Mouse (Mus musculus): ENCODE measurements at regions not wholly inside any gene's neighbourhood (a gene's known extent, or its start where the extent isn't known, plus 50 kb on each side); places are given as distances from the start of the nearest gene placed in this dataset.

DNA sequence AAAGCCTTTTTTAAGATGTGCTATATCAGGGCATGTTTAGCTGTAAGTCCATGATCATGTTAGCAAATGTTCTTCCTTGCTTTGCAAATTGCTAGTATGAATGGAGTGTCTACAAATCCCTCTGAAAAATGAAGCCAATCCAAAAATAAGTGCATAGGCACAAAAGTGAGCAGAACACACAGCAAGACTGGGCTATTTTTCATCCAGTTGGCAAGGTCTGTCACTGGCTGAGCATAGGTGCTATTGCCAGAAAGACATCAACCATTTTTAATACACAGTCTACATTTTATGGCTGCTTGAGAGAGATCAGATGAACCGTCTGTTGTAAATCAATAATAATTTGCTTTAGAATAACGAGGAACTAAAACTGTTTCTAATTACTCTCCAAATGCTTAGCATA lies 227.3 kb upstream of the Jag1 start:
- Histone ChIP-seq H3K9ac (ENCODE audit: low read depth, low read length) (no peak overlapping the region), H3K36me3 (ENCODE audit: control insufficient read depth, insufficient read depth, low read length) (no peaks in the 10 kb centered on the region), H3K27ac (ENCODE audit: low read depth, low read length) (no peak overlapping the region), H3K9me3 (ENCODE audit: control insufficient read depth, low read length) (no peaks in the 10 kb centered on the region), H3K27me3 (ENCODE audit: control insufficient read depth, insufficient read depth, low read length) (no peaks in the 10 kb centered on the region), H3K4me2 (replicated peaks; ENCODE audit: low read depth, low read length) (no peak overlapping the region), H3K4me3 (ENCODE audit: low read depth, low read length) (no peak overlapping the region), H3K4me1 (replicated peaks; ENCODE audit: control insufficient read depth, insufficient read depth, low read length) (no peaks in the 10 kb centered on the region)
- DNase-seq (ENCODE audit: low spot score) (no peak), ATAC-seq (ENCODE audit: low FRiP score) (no peak)
- 77% methylated on average over 2 of the region's 2 CpGs for WGBS

DNA sequence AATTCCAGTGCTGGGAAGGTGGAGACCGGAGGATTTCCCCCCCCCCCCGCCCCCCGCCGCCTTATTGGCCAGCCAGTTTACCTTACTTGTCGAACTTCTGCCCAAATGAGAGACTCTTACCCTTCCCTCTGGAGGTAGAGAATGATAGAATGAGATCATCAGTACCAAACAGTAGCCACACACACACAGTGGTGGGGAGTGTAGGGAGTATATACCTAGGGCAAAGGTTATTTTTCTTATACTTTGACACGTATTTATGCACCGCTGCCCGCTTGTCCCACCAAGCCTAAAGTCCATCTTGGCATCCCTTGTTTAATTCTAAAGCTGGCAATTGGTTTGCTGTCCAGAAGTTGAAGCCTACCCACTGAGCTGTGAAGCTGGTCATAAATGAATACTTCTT lies 213.6 kb upstream of the Jag1 start:
- Histone ChIP-seq H3K36me3 (ENCODE audit: control insufficient read depth, insufficient read depth, low read length) (no peaks in the 10 kb centered on the region), H3K4me2 (replicated peaks; ENCODE audit: low read depth, low read length) (no peak overlapping the region), H3K27ac (ENCODE audit: low read depth, low read length) (no peak overlapping the region), H3K9ac (ENCODE audit: low read depth, low read length) (no peak overlapping the region), H3K27me3 (ENCODE audit: control insufficient read depth, insufficient read depth, low read length) (no peaks in the 10 kb centered on the region), H3K9me3 (ENCODE audit: control insufficient read depth, low read length) (no peaks in the 10 kb centered on the region), H3K4me3 (ENCODE audit: low read depth, low read length) (no peak overlapping the region), H3K4me1 (replicated peaks; ENCODE audit: control insufficient read depth, insufficient read depth, low read length) (no peaks in the 10 kb centered on the region)
- ATAC-seq (ENCODE audit: low FRiP score) (no peak), DNase-seq (ENCODE audit: low spot score) (no peak)
- WGBS = 90% methylated on average over 8 of the region's 8 CpGs

DNA sequence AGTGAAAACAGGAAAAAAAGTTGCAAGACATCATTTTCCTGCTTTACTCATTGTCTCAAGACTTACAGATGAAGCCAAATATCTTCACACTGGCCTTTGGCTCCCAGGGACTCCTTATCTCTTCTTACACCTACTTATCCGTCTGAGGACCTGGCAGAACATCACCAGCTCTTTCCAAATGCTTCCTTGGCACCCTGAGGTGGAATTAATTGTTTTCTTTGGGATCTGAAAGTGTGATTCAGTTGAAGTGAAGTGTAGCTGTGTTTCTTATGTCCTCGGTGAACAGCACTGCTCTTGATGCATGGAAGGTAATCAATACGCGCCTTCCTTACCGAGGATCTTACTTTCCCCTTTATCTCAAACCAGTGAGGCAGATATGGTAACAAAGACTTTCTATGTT lies 207.0 kb upstream of the Jag1 start:
- 74% methylated on average over 5 of the region's 5 CpGs for WGBS
- Histone ChIP-seq H3K9ac (ENCODE audit: low read depth, low read length) (no peak overlapping the region), H3K4me2 (replicated peaks; ENCODE audit: low read depth, low read length) (no peak overlapping the region), H3K4me3 (ENCODE audit: low read depth, low read length) (no peak overlapping the region), H3K27ac (ENCODE audit: low read depth, low read length) (no peak overlapping the region), H3K9me3 (ENCODE audit: control insufficient read depth, low read length) (no peaks in the 10 kb centered on the region), H3K36me3 (ENCODE audit: control insufficient read depth, insufficient read depth, low read length) (no peaks in the 10 kb centered on the region), H3K4me1 (replicated peaks; ENCODE audit: control insufficient read depth, insufficient read depth, low read length) (no peaks in the 10 kb centered on the region), H3K27me3 (ENCODE audit: control insufficient read depth, insufficient read depth, low read length) (no peaks in the 10 kb centered on the region)
- DNase-seq (ENCODE audit: low spot score) (no peak), ATAC-seq (ENCODE audit: low FRiP score) (no peak)

DNA sequence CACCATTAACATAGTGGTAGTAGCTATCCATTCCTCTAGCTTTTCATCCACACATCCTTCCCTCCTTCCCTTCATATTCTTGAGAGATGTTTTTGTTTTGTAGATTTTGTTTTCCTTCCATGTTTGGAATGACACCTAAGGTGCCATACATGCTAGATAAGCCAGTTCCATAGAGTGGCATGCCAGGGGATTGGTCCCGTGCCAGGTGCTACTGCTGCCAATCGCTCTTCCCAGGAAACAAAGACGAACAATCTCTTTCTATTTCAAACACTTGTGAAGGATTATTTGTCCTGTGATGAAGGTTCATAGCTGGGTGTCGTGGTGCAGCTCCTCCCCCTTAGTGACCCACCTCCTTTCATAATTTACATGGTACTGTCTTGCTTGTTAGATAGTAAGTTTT lies 194.1 kb upstream of the Jag1 start:
- Histone ChIP-seq H3K36me3 (ENCODE audit: control insufficient read depth, insufficient read depth, low read length) (no peaks in the 10 kb centered on the region), H3K9me3 (ENCODE audit: control insufficient read depth, low read length) (no peaks in the 10 kb centered on the region), H3K4me2 (replicated peaks; ENCODE audit: low read depth, low read length) (no peak overlapping the region), H3K4me1 (replicated peaks; ENCODE audit: control insufficient read depth, insufficient read depth, low read length) (no peaks in the 10 kb centered on the region), H3K27ac (ENCODE audit: low read depth, low read length) (no peak overlapping the region), H3K27me3 (ENCODE audit: control insufficient read depth, insufficient read depth, low read length) (no peaks in the 10 kb centered on the region), H3K9ac (ENCODE audit: low read depth, low read length) (no peak overlapping the region), H3K4me3 (ENCODE audit: low read depth, low read length) (no peak overlapping the region)
- DNase-seq (ENCODE audit: low spot score) = no peak
- WGBS = 91% methylated on average over 4 of the region's 4 CpGs
- ATAC-seq (ENCODE audit: low FRiP score) = no peak

DNA sequence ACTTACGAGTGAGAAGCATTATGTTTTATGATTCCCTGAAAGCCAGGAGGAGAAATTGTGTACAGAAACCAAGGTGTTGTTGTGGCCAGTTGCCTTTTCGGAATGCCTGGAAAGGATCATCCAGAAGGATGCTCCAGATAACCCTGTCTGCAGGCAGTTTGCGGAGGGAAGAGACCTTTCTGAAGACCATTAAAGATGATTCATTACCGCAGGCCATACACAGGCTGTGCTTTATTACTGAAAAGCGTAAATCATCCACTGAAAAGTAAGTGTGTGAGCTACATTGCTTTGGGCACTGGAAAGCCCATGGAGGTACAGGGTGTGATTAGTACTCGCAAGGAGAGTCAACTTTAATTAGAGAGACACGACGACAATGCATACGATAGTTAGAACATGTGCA lies 191.7 kb upstream of the Jag1 start:
- H3K36me3 ChIP-seq (ENCODE audit: control insufficient read depth, insufficient read depth, low read length) = no peaks in the 10 kb centered on the region
- H3K4me2 ChIP-seq (replicated peaks; ENCODE audit: low read depth, low read length) = no peak overlapping the region
- no peak for DNase-seq (ENCODE audit: low spot score)
- H3K9me3 ChIP-seq (ENCODE audit: control insufficient read depth, low read length) = no peaks in the 10 kb centered on the region
- 96% methylated on average over 9 of the region's 9 CpGs for WGBS
- ATAC-seq (ENCODE audit: low FRiP score) = no peak
- no peaks in the 10 kb centered on the region for H3K4me1 ChIP-seq (replicated peaks; ENCODE audit: control insufficient read depth, insufficient read depth, low read length)
- no peaks in the 10 kb centered on the region for H3K27me3 ChIP-seq (ENCODE audit: control insufficient read depth, insufficient read depth, low read length)
- no peak overlapping the region for H3K27ac ChIP-seq (ENCODE audit: low read depth, low read length)
- H3K4me3 ChIP-seq (ENCODE audit: low read depth, low read length) = no peak overlapping the region
- no peak overlapping the region for H3K9ac ChIP-seq (ENCODE audit: low read depth, low read length)

DNA sequence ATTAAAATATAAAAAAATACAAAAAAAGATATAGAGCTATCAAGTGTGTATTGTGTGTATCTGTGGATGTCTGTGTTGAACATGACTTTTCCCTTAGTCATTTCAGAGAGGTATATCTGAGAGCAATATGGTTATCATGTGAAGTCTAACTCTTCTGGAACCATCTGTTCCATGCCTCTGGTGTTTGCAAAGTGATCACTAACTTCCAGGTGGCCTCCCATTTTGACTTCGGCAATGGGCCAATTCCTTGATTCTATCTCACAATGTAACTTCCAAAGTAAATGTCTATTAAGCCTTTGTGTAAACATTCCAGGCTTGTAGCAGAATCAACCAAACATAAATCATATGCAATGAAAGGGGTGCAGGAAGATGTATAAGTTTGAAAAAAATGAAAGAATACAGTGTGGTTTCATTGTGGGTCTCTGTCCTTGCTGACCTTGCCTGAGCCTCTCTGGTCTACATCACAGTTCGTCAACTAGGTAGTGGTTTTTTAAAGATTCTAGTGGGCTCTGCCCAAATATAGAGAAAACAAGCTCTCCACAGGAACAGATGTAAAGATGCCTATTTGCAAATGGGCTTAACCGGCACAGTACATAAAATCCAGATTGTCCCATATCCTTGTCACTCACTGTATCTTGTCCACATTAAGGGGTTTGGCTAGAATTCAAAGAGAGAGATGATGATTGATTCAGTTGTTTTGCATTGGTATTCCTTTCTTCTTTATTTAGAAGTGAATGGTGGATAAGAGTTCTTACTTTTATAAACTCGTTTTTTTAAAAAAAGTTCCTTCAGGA lies 185.2 kb upstream of the Jag1 start:
- no peak overlapping the region for H3K9ac ChIP-seq (ENCODE audit: low read depth, low read length)
- DNase-seq (ENCODE audit: low spot score) (no peak), ATAC-seq (ENCODE audit: low FRiP score) (no peak)
- 87% methylated on average over 4 of the region's 4 CpGs for WGBS
- no peak overlapping the region for H3K27ac ChIP-seq (ENCODE audit: low read depth, low read length)
- H3K9me3 ChIP-seq (ENCODE audit: control insufficient read depth, low read length) = no peaks in the 10 kb centered on the region
- H3K4me1 ChIP-seq (replicated peaks; ENCODE audit: control insufficient read depth, insufficient read depth, low read length) = no peaks in the 10 kb centered on the region
- no peaks in the 10 kb centered on the region for H3K36me3 ChIP-seq (ENCODE audit: control insufficient read depth, insufficient read depth, low read length)
- H3K4me3 ChIP-seq (ENCODE audit: low read depth, low read length) = no peak overlapping the region
- no peaks in the 10 kb centered on the region for H3K27me3 ChIP-seq (ENCODE audit: control insufficient read depth, insufficient read depth, low read length)
- H3K4me2 ChIP-seq (replicated peaks; ENCODE audit: low read depth, low read length) = no peak overlapping the region

DNA sequence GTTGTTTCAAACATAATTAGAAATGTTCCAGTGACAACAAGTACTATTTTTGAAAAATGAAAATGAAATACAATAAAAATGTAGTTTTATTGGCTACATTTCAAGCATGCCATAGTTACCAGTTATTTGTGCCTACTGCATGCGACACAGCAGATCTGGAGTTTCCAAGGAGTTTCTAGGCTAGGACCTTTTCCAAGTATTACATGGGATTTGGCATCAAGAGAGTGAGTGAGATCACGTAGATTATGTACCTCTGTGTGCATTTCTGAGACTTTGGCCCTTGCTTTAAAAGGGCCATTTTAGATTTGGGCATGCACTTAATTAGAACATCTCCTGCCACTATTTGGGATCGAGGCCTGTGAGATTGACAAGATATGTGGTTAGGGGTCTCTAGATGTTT lies 172.8 kb upstream of the Jag1 start:
- H3K4me2 ChIP-seq (replicated peaks; ENCODE audit: low read depth, low read length) = no peak overlapping the region
- H3K4me3 ChIP-seq (ENCODE audit: low read depth, low read length) = no peak overlapping the region
- H3K27me3 ChIP-seq (ENCODE audit: control insufficient read depth, insufficient read depth, low read length) = no peaks in the 10 kb centered on the region
- H3K9ac ChIP-seq (ENCODE audit: low read depth, low read length) = no peak overlapping the region
- 89% methylated on average over 3 of the region's 3 CpGs for WGBS
- H3K36me3 ChIP-seq (ENCODE audit: control insufficient read depth, insufficient read depth, low read length) = no peaks in the 10 kb centered on the region
- H3K9me3 ChIP-seq (ENCODE audit: control insufficient read depth, low read length) = no peaks in the 10 kb centered on the region
- no peaks in the 10 kb centered on the region for H3K4me1 ChIP-seq (replicated peaks; ENCODE audit: control insufficient read depth, insufficient read depth, low read length)
- DNase-seq (ENCODE audit: low spot score) (no peak), ATAC-seq (ENCODE audit: low FRiP score) (no peak)
- no peak overlapping the region for H3K27ac ChIP-seq (ENCODE audit: low read depth, low read length)

DNA sequence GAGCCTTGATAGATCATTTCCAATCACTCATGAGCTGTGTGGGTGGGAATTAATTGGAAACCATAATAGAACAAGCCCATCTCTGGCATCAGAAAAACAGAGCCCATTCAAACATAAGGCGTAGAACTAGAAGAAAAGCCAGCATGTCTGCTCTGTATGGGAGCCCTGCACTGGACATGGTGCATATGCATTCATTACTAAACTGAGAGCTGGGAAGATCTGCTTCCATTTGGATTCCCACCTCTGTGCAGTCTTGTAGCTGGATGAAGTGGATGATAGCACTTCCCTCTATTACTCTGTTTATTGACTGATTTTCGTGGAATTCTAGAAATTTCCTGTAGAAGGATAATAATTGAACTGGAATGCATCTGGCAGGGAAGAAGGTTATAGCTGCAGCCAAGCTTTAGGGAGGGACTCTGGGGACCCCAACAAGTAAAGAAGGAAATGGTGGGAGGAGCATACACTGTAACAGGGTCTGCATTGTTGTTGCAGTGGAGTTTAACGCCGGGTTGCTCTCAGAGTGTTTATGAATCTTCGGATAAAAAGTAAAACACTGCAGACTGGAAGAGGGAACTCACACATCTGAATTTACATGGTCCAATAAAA lies 155.2 kb upstream of the Jag1 start:
- WGBS = 77% methylated on average over 5 of the region's 5 CpGs
- DNase-seq (ENCODE audit: low spot score) = no peak

DNA sequence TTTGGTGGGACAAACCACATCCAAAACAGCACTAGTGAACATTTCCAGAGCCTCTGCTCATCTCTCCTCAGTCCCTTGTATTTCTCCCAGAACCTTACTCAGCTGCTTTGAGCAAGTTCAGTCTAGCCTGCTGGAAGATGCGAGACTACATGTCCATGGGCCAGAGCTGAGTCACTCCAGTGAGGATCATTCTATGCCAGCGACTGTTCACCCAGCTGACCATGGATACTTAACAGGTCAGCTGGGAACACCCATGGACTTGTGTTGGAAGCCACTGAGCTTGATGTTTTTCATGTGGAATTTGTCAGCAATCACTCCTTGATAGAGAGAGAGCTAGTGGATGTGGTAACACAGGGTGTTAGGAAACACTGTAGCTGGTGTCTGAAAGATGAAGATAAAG lies 146.5 kb upstream of the Jag1 start:
- 92% methylated on average over 2 of the region's 2 CpGs for WGBS
- Histone ChIP-seq H3K4me3 (ENCODE audit: low read depth, low read length) (no peak overlapping the region), H3K27ac (ENCODE audit: low read depth, low read length) (no peak overlapping the region), H3K36me3 (ENCODE audit: control insufficient read depth, insufficient read depth, low read length) (no peaks in the 10 kb centered on the region), H3K4me1 (replicated peaks; ENCODE audit: control insufficient read depth, insufficient read depth, low read length) (no peaks in the 10 kb centered on the region), H3K4me2 (replicated peaks; ENCODE audit: low read depth, low read length) (no peak overlapping the region), H3K9ac (ENCODE audit: low read depth, low read length) (no peak overlapping the region), H3K9me3 (ENCODE audit: control insufficient read depth, low read length) (no peaks in the 10 kb centered on the region), H3K27me3 (ENCODE audit: control insufficient read depth, insufficient read depth, low read length) (no peaks in the 10 kb centered on the region)
- ATAC-seq (ENCODE audit: low FRiP score) (no peak), DNase-seq (ENCODE audit: low spot score) (no peak)

More for the DNA sequence above, 155.2 kb upstream of the Jag1 start:
- no peak overlapping the region for H3K9ac ChIP-seq (ENCODE audit: low read depth, low read length)
- no peaks in the 10 kb centered on the region for H3K4me1 ChIP-seq (replicated peaks; ENCODE audit: control insufficient read depth, insufficient read depth, low read length)
- no peaks in the 10 kb centered on the region for H3K36me3 ChIP-seq (ENCODE audit: control insufficient read depth, insufficient read depth, low read length)
- no peaks in the 10 kb centered on the region for H3K9me3 ChIP-seq (ENCODE audit: control insufficient read depth, low read length)
- no peak for ATAC-seq (ENCODE audit: low FRiP score)
- H3K27me3 ChIP-seq (ENCODE audit: control insufficient read depth, insufficient read depth, low read length) = no peaks in the 10 kb centered on the region
- H3K27ac ChIP-seq (ENCODE audit: low read depth, low read length) = no peak overlapping the region
- no peak overlapping the region for H3K4me2 ChIP-seq (replicated peaks; ENCODE audit: low read depth, low read length)
- no peak overlapping the region for H3K4me3 ChIP-seq (ENCODE audit: low read depth, low read length)
